Mouse (Mus musculus) forebrain, embryonic 16.5 days (tissue): Measurements from ENCODE around the gene Gm20388. TPM values are rescaled to one million over a fixed set of nuclear protein-coding genes. Genes with fewer than 3 reads are reported as not detected.
A peak's percentile ranks its signal among the peaks of the same experiment; 100 is the strongest.

Experiments
- ATAC-seq: fragments of 200-750 bp; cut with Nextera tagmentation; 2 replicates; pipeline ENCODE4 v1.8.0; 2017; ENCODE audit warnings: mild to moderate bottlenecking, moderate library complexity
- H3K27ac ChIP-seq: fragments of 300-500 bp; sonication (generic); 2 replicates; pipeline ENCODE4 v1.5.1; 2014; ENCODE audit warnings: low read length, control low read depth
- H3K27me3 ChIP-seq: fragments of 300-500 bp; sonication (generic); replicated peaks from 2 replicates; pipeline ENCODE4 v1.6.1; 2014; ENCODE audit warnings: low read length; ENCODE audit not compliant: control insufficient read depth, insufficient read depth
- H3K36me3 ChIP-seq: fragments of 300-500 bp; sonication (generic); 2 replicates; pipeline ENCODE4 v1.6.1; 2014; ENCODE audit not compliant: control insufficient read depth, insufficient read depth
- H3K4me1 ChIP-seq: fragments of 300-500 bp; sonication (generic); replicated peaks from 2 replicates; pipeline ENCODE4 v1.6.1; 2014; ENCODE audit warnings: low read length; ENCODE audit not compliant: control insufficient read depth, insufficient read depth
- H3K4me2 ChIP-seq: fragments of 300-500 bp; sonication (generic); 2 replicates; pipeline ENCODE4 v1.6.1; 2014; ENCODE audit warnings: mild to moderate bottlenecking, low read length, control low read depth
- H3K4me3 ChIP-seq: fragments of 300-500 bp; sonication (generic); replicated peaks from 2 replicates; pipeline ENCODE4 v1.5.1; 2014; ENCODE audit warnings: mild to moderate bottlenecking, low read length, control low read depth
- H3K9ac ChIP-seq: fragments of 300-500 bp; sonication (generic); replicated peaks from 2 replicates; pipeline ENCODE4 v1.6.1; 2014; ENCODE audit warnings: low read depth, low read length, control low read depth
- H3K9me3 ChIP-seq: fragments of 300-500 bp; sonication (generic); 2 replicates; pipeline ENCODE4 v1.6.1; 2016; ENCODE audit warnings: low read length; ENCODE audit not compliant: control insufficient read depth
- WGBS: fragments of 180-500 bp; shearing (Covaris S2); extraction: QIAGEN DNeasy Blood & Tissue Kit; methylation state at CpG from one replicate; pipeline ENCODE4 v1.1.7; 2014; 5-methylcytosine and 5-hydroxymethylcytosine counted together
- polyA plus RNA-seq: library from polyadenylated mRNA; unstranded; fragments of >200 nt; fragmentation: Nextera tagmentation; extraction: Ambion mirVana; gene quantifications from 2 replicates; pipeline ENCODE4 v1.2.1, GENCODE M21; 2015

The Gm20388 gene
- polyA plus RNA-seq, 1 experiment from 2014 or later, result 4.7 TPM

GRCm38 (mm10) chr8:121294234-121295108, 1383.8 kb downstream of the Gm20388 start:
- 0 out of 2 replicates have a peak overlapping the region, but pooled peaks have one; percentile 26 for H3K9ac ChIP-seq
- no peak for ATAC-seq
- H3K27me3 ChIP-seq, result no peaks in the 10 kb centered on the region
- H3K4me3 ChIP-seq, result no peak overlapping the region
- H3K36me3 ChIP-seq, result no peaks in the 10 kb centered on the region
- 36% methylated on average over 28 of the region's 29 CpGs for WGBS
- no peak overlapping the region for H3K4me2 ChIP-seq
- H3K4me1 ChIP-seq, result peaks cover 44% of the 10 kb centered on the region
- H3K9me3 ChIP-seq, result no peaks in the 10 kb centered on the region
- no peak overlapping the region for H3K27ac ChIP-seq

- no peaks in the 10 kb centered on the region for H3K27me3 ChIP-seq
- no peak overlapping the region for H3K4me3 ChIP-seq
- peak overlapping the region; percentile 78 for H3K27ac ChIP-seq
- no peaks in the 10 kb centered on the region for H3K9me3 ChIP-seq
- H3K36me3 ChIP-seq, result no peaks in the 10 kb centered on the region
- no peak for ATAC-seq
- WGBS, result 87% methylated on average over 7 of the region's 7 CpGs
- H3K9ac ChIP-seq, result no peak overlapping the region
- H3K4me1 ChIP-seq, result peaks cover 37% of the 10 kb centered on the region
- no peak overlapping the region for H3K4me2 ChIP-seq
Measured at GRCm38 (mm10) chr8:121296082-121296481, 1385.4 kb downstream of the Gm20388 start.

GRCm38 (mm10) chr8:121296597-121296996, 1386.0 kb downstream of the Gm20388 start:
- H3K27ac ChIP-seq, result peak overlapping the region; percentile 78
- peaks cover 42% of the 10 kb centered on the region for H3K4me1 ChIP-seq
- no peak overlapping the region for H3K9ac ChIP-seq
- no peaks in the 10 kb centered on the region for H3K9me3 ChIP-seq
- H3K4me3 ChIP-seq, result no peak overlapping the region
- H3K4me2 ChIP-seq, result no peak overlapping the region
- H3K27me3 ChIP-seq, result no peaks in the 10 kb centered on the region
- peak; percentile 81 for ATAC-seq
- no peaks in the 10 kb centered on the region for H3K36me3 ChIP-seq
- WGBS, result 28% methylated on average over 5 of the region's 5 CpGs

GRCm38 (mm10) chr8:121297299-121297698, 1386.7 kb downstream of the Gm20388 start:
- ATAC-seq, result no peak
- 63% methylated on average over 9 of the region's 9 CpGs for WGBS
- no peaks in the 10 kb centered on the region for H3K27me3 ChIP-seq
- H3K4me1 ChIP-seq, result peaks cover 45% of the 10 kb centered on the region
- no peak overlapping the region for H3K4me2 ChIP-seq
- H3K9me3 ChIP-seq, result no peaks in the 10 kb centered on the region
- H3K36me3 ChIP-seq, result no peaks in the 10 kb centered on the region
- peak overlapping the region; percentile 78 for H3K27ac ChIP-seq
- no peak overlapping the region for H3K9ac ChIP-seq
- no peak overlapping the region for H3K4me3 ChIP-seq

GRCm38 (mm10) chr8:121300066-121300465, 1389.4 kb downstream of the Gm20388 start:
- Histone ChIP-seq H3K4me2 (no peak overlapping the region), H3K4me1 (peaks cover 38% of the 10 kb centered on the region), H3K36me3 (no peaks in the 10 kb centered on the region), H3K4me3 (no peak overlapping the region), H3K27me3 (no peaks in the 10 kb centered on the region), H3K9ac (no peak overlapping the region), H3K27ac (no peak overlapping the region), H3K9me3 (no peaks in the 10 kb centered on the region)
- WGBS, result 43% methylated on average over 4 of the region's 4 CpGs
- no peak for ATAC-seq

- 33% methylated on average over 28 of the region's 28 CpGs for WGBS
- no peak for ATAC-seq
- H3K4me3 ChIP-seq, result no peak overlapping the region
Measured at GRCm38 (mm10) chr8:121300501-121301411, 1390.1 kb downstream of the Gm20388 start.

GRCm38 (mm10) chr8:121301431-121301830, 1390.8 kb downstream of the Gm20388 start:
- H3K9me3 ChIP-seq, result no peaks in the 10 kb centered on the region
- no peaks in the 10 kb centered on the region for H3K36me3 ChIP-seq
- peak overlapping the region; percentile 42 for H3K4me2 ChIP-seq
- H3K9ac ChIP-seq, result 0 out of 2 replicates have a peak overlapping the region, but pooled peaks have one; percentile 16
- H3K4me1 ChIP-seq, result peaks cover 30% of the 10 kb centered on the region
- H3K4me3 ChIP-seq, result no peak overlapping the region
- 0 out of 2 replicates have a peak, but pooled peaks have one; percentile 32 for ATAC-seq
- H3K27ac ChIP-seq, result no peak overlapping the region
- no peaks in the 10 kb centered on the region for H3K27me3 ChIP-seq
- WGBS, result 12% methylated on average over 15 of the region's 15 CpGs

More at GRCm38 (mm10) chr8:121300501-121301411, 1390.1 kb downstream of the Gm20388 start:
- peaks cover 37% of the 10 kb centered on the region for H3K4me1 ChIP-seq
- H3K9ac ChIP-seq, result no peak overlapping the region
- no peak overlapping the region for H3K27ac ChIP-seq
- peak overlapping the region; percentile 42 for H3K4me2 ChIP-seq
- no peaks in the 10 kb centered on the region for H3K9me3 ChIP-seq
- H3K36me3 ChIP-seq, result no peaks in the 10 kb centered on the region
- no peaks in the 10 kb centered on the region for H3K27me3 ChIP-seq

GRCm38 (mm10) chr8:121301978-121302649, 1391.5 kb downstream of the Gm20388 start:
- no peak overlapping the region for H3K27ac ChIP-seq
- no peaks in the 10 kb centered on the region for H3K36me3 ChIP-seq
- no peak for ATAC-seq
- WGBS, result 79% methylated on average over 10 of the region's 10 CpGs
- H3K9ac ChIP-seq, result no peak overlapping the region
- H3K27me3 ChIP-seq, result no peaks in the 10 kb centered on the region
- H3K4me1 ChIP-seq, result peaks cover 23% of the 10 kb centered on the region
- H3K9me3 ChIP-seq, result no peaks in the 10 kb centered on the region
- peak overlapping the region; percentile 42 for H3K4me2 ChIP-seq
- no peak overlapping the region for H3K4me3 ChIP-seq
